Mouse (Mus musculus) testis, adult 2 months (tissue): Measurements from ENCODE around the gene Epha5.

Experiments
- CTCF ChIP-seq: fragments of 200-500 bp; IDR thresholded peaks from 2 replicates; pipeline ENCODE4 v1.5.1; 2012; ENCODE audit warnings: low read depth, mild to moderate bottlenecking, inconsistent platforms, low read length, moderate library complexity; ENCODE audit not compliant: control insufficient read depth, insufficient read depth, insufficient replicate concordance
- POLR2A ChIP-seq: fragments of 200-500 bp; IDR thresholded peaks from 2 replicates; pipeline ENCODE4 v1.6.1; 2012; ENCODE audit warnings: low read depth, mild to moderate bottlenecking, inconsistent platforms, low read length, moderate library complexity; ENCODE audit not compliant: control insufficient read depth

- TF ChIP-seq POLR2A (no peak), CTCF (no peak)
These were observed 127.7 kb downstream of the Epha5 start for GRCm38 (mm10) chr5:84289429-84289977.
